Mouse (Mus musculus) cerebellum, adult 2 months (tissue): ENCODE results near the gene Nfx1.

Experiments used
- CTCF ChIP-seq: fragments of 200-500 bp; IDR thresholded peaks from 2 replicates; pipeline ENCODE4 v1.5.1; 2011; ENCODE audit warnings: low read depth, mild to moderate bottlenecking, control low read depth, low read length, moderate library complexity, borderline replicate concordance; ENCODE audit not compliant: insufficient read depth
- POLR2A ChIP-seq: fragments of 200-500 bp; IDR thresholded peaks from 2 replicates; pipeline ENCODE4 v1.6.1; 2011; ENCODE audit warnings: low read length, control low read depth, borderline replicate concordance; ENCODE audit not compliant: insufficient read depth

DNA sequence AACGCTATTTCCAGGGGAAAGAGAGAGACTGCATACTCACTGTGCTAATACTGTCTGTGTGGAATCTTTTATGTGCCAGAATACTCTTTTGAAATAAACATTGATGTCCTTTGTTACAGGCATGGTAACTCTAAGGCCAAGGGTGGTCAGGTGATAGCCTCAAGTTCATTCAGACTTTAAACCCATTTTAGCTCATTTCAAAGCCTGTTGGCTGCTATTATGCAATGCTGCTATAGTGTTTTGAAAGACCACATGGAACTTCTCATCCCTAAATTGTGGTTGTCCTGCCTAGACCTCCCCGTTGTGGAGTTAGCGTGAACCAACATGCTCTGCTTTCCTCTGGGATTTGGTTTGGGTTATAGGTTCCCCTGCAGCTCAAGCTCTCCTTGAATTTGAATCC is 5.0 kb downstream of the Nfx1 start:
- TF ChIP-seq POLR2A (no peak), CTCF (no peak)
